Mouse (Mus musculus) midbrain, embryonic 11.5 days (tissue): ENCODE measurements around the gene Mrpl43. TPM values are rescaled to one million over a fixed set of nuclear protein-coding genes. Genes with fewer than 3 reads are reported as not detected.

Experiments
- ATAC-seq: fragments of 200-750 bp; cut with Nextera tagmentation; 2 replicates; pipeline ENCODE4 v1.8.0; 2017; ENCODE audit warnings: moderate TSS enrichment, moderate library complexity; ENCODE audit not compliant: low FRiP score
- DNase-seq: peaks from one replicate; pipeline ENCODE4 v3.0.0; 2015; ENCODE audit warnings: low spot score; ENCODE audit errors: missing footprints
- H3K27ac ChIP-seq: fragments of 300-500 bp; sonication (generic); 2 replicates; pipeline ENCODE4 v1.5.1; 2014; ENCODE audit warnings: low read depth, low read length
- H3K27me3 ChIP-seq: fragments of 300-500 bp; sonication (generic); 2 replicates; pipeline ENCODE4 v1.6.1; 2014; ENCODE audit warnings: mild to moderate bottlenecking, low read length, moderate library complexity, mixed read lengths; ENCODE audit not compliant: control insufficient read depth, insufficient read depth
- H3K36me3 ChIP-seq: fragments of 300-500 bp; sonication (generic); 2 replicates; pipeline ENCODE4 v1.6.1; 2014; ENCODE audit warnings: mild to moderate bottlenecking, low read length, moderate library complexity, mixed read lengths; ENCODE audit not compliant: control insufficient read depth, insufficient read depth
- H3K4me1 ChIP-seq: fragments of 300-500 bp; sonication (generic); 2 replicates; pipeline ENCODE4 v1.6.1; 2014; ENCODE audit warnings: low read length; ENCODE audit not compliant: control insufficient read depth, insufficient read depth
- H3K4me2 ChIP-seq: fragments of 300-500 bp; sonication (generic); 2 replicates; pipeline ENCODE4 v1.6.1; 2014; ENCODE audit warnings: mild to moderate bottlenecking, moderate library complexity
- H3K4me3 ChIP-seq: fragments of 300-500 bp; sonication (generic); 2 replicates; pipeline ENCODE4 v1.5.1; 2014; ENCODE audit warnings: low read depth, low read length
- H3K9ac ChIP-seq: fragments of 300-500 bp; sonication (generic); 2 replicates; pipeline ENCODE4 v1.6.1; 2014; ENCODE audit warnings: low read length
- H3K9me3 ChIP-seq: fragments of 300-500 bp; sonication (generic); 2 replicates; pipeline ENCODE4 v1.6.1; 2016; ENCODE audit warnings: low read length; ENCODE audit not compliant: control insufficient read depth
- WGBS: fragments of 180-500 bp; shearing (Covaris S2); extraction: QIAGEN DNeasy Blood & Tissue Kit; methylation state at CpG from one replicate; pipeline ENCODE4 v1.1.7; 2014; 5-methylcytosine and 5-hydroxymethylcytosine counted together
- polyA plus RNA-seq: library from polyadenylated mRNA; unstranded; fragments of >200 nt; fragmentation: Nextera tagmentation; extraction: Ambion mirVana; gene quantifications from 2 replicates; pipeline ENCODE4 v1.2.1, GENCODE M21; 2014

Gene Mrpl43
- polyA plus RNA-seq, 1 experiment from 2014 or later = 67.3 TPM

DNA sequence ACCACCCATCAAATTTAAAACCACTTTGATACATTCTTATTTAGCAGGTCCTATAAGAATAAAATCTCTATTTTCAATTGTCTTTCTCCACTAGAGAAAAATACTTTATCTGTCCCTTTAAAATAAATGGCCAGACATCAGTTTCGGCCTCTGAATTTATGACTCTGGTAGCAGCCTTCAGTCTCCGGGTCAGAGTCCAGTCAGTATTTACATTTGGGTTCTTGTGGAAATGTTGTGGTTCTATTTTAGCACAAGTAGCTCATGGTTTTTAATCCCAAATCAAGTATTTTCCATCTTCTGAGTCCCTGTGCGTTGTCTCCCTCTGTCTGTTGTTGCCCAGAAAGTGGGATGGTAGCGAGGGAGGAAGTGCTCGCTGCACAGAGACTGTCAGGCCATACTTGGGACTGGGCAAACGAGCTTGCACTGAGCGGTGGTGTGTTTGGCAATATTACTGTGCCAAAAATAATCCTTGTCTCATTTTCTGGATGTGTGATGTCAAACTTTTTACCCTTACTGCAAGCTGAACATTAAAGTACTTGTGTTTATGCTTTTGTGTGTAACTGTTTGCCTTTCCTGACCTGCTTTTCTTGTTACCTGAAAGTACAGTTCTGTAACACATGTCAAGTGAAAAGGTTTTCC is 23.6 kb downstream of the Mrpl43 start:
- Histone ChIP-seq H3K9ac (no peak overlapping the region), H3K27me3 (no peaks in the 10 kb centered on the region), H3K4me1 (no peaks in the 10 kb centered on the region), H3K4me2 (no peak overlapping the region), H3K36me3 (peaks cover 6% of the 10 kb centered on the region; the same call in 1 of the 2 replicates), H3K4me3 (no peak overlapping the region), H3K9me3 (no peaks in the 10 kb centered on the region), H3K27ac (no peak overlapping the region)
- WGBS = 89% methylated on average over 7 of the region's 7 CpGs
- DNase-seq (no peak), ATAC-seq (no peak)

DNA sequence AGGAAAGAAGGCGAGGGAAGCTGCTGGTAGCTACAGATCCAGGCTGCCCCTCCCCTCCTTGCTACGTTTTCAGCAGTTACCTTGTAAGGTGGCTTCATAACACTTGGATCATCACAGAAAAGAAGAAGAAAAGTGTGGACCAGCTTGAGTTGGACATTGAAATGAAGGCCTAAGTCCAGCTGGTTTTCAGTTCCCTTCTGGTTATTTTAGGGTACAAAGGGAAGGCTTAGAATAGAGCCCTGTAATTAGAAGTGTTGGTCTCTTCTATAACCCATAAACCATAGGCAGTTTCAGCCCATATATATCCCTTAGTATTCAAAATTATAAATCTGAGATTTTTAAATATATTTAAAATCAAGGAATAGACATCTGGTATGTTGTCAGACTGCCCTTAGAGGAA is 25.5 kb downstream of the Mrpl43 start:
- 90% methylated on average over 2 of the region's 2 CpGs for WGBS
- H3K27ac ChIP-seq = no peak overlapping the region
- DNase-seq (no peak), ATAC-seq (no peak)
- H3K9ac ChIP-seq = no peak overlapping the region
- no peaks in the 10 kb centered on the region for H3K27me3 ChIP-seq
- H3K4me3 ChIP-seq = no peak overlapping the region
- peaks cover 19% of the 10 kb centered on the region; the same call in 1 of the 2 replicates for H3K36me3 ChIP-seq
- H3K4me1 ChIP-seq = no peaks in the 10 kb centered on the region
- no peak overlapping the region for H3K4me2 ChIP-seq
- no peaks in the 10 kb centered on the region for H3K9me3 ChIP-seq

DNA sequence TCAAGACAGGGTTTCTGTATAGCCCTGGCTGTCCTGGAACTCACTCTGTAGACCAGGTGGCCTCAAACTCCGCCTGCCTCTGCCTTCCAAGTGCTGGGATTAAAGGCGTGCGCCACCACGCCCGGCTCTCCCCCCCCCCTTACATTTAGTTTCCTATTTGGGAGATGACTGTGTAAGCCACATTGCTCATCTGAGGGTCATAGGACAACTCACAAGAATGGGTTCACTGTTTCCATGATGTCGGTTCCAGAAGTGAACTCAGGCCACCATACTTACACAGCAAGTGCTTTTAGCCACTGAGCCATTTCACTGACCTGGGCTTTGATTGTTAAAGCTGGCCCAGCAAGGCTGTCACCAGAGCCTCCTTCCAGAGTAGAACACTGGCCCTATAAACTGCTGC is 29.1 kb downstream of the Mrpl43 start:
- H3K36me3 ChIP-seq = peaks cover 33% of the 10 kb centered on the region; the same call in 1 of the 2 replicates
- no peak overlapping the region for H3K27ac ChIP-seq

DNA sequence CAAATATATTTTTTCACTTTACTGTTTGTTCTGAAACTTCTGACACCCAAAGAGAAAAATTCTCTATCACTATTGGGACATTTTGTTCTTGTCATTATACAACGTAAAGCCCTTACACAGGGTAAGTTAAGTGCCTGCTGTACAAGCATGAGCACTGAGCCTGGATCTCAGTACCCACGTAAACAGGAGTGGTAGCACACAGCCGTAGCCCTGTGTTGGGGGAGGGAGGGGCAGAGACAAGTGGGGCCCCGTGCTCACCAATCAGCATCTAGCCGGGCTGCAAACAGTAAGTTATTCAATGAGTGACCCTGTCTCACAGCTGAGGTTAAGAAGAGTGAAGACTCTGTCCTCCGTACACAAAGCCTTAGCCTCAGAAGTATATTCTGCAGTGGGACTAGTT is 29.6 kb downstream of the Mrpl43 start:
- no peak overlapping the region for H3K4me3 ChIP-seq
- no peak overlapping the region for H3K9ac ChIP-seq
- no peaks in the 10 kb centered on the region for H3K4me1 ChIP-seq
- H3K4me2 ChIP-seq = no peak overlapping the region
- H3K27me3 ChIP-seq = no peaks in the 10 kb centered on the region
- H3K27ac ChIP-seq = no peak overlapping the region
- ATAC-seq = no peak
- DNase-seq = no peak
- peaks cover 33% of the 10 kb centered on the region; the same call in 1 of the 2 replicates for H3K36me3 ChIP-seq
- 89% methylated on average over 6 of the region's 6 CpGs for WGBS
- no peaks in the 10 kb centered on the region for H3K9me3 ChIP-seq

More for the DNA sequence above, 29.1 kb downstream of the Mrpl43 start:
- Histone ChIP-seq H3K9ac (no peak overlapping the region), H3K4me2 (no peak overlapping the region), H3K9me3 (no peaks in the 10 kb centered on the region), H3K4me1 (no peaks in the 10 kb centered on the region), H3K27me3 (no peaks in the 10 kb centered on the region), H3K4me3 (no peak overlapping the region)
- no peak for DNase-seq
- WGBS = 95% methylated on average over 6 of the region's 6 CpGs
- ATAC-seq = no peak

DNA sequence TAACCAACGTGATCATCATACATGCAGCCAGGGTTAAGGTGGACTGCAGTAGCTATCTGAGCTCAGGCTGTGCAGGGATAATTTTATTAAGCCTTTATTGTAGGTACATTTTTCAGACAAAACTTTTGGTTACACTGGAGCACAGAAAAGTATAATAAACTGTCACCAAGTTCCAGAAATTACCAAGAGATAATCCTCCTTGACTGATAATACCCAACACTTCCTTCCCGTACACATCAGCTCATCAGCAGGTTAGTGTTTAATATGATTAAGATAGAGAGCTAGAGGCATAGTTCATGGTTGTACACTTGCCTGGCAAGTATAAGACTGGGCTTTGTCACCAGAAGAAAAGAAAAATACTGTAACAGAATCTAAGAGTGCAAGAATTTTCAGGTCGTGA is 37.9 kb downstream of the Mrpl43 start:
- Histone ChIP-seq H3K4me3 (no peak overlapping the region), H3K36me3 (peaks cover 25% of the 10 kb centered on the region; the same call in 1 of the 2 replicates), H3K27ac (no peak overlapping the region), H3K9ac (no peak overlapping the region), H3K27me3 (no peaks in the 10 kb centered on the region), H3K9me3 (no peaks in the 10 kb centered on the region), H3K4me1 (no peaks in the 10 kb centered on the region), H3K4me2 (no peak overlapping the region)
- 91% methylated on average over 3 of the region's 3 CpGs for WGBS
- no peak for ATAC-seq
- no peak for DNase-seq

DNA sequence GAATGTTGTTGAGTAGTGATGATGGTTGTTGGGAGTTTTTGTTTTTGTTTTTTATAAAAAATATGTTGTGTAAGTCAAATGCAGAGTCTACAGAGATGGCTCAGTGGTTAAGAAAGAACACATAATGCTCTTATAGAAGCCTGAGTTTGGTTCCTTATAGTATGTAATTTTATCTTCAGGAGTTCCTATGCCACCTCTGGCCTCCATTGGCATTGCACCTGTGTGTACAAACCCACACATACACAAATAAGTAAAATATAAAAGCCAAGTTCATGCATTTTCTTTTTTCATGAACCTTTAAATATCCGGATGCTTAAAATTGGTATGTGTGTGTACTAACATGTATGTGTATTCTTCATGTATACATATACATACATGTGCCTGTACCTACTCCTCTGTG is 40.3 kb downstream of the Mrpl43 start:
- Histone ChIP-seq H3K9me3 (no peaks in the 10 kb centered on the region), H3K27me3 (no peaks in the 10 kb centered on the region), H3K9ac (no peak overlapping the region), H3K4me2 (no peak overlapping the region), H3K4me1 (no peaks in the 10 kb centered on the region), H3K4me3 (no peak overlapping the region), H3K27ac (no peak overlapping the region), H3K36me3 (peaks cover 24% of the 10 kb centered on the region; the same call in 1 of the 2 replicates)
- no peak for DNase-seq
- WGBS = 97% methylated on average over 1 of the region's 1 CpGs
- ATAC-seq = no peak

DNA sequence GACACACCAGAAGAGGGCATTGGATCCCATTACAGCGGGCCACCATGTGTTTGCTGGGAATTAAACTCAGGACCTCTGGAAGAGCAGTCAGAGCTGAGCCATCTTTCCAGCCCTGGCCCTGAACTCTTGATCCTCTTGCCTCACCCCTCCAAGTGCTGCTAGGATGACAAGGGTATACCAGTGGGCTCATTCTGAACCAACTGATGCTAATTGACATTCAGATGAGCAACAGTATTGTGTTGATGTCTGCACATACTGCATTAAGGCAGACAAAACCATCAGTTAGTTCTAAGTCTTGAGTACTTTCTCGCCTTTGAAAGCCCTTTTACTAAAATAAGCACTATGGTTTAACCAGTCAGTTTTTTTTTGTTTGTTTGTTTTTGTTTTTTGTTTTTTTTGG is 46.6 kb downstream of the Mrpl43 start:
- no peak overlapping the region for H3K9ac ChIP-seq
- no peak for DNase-seq
- no peak for ATAC-seq
- H3K27ac ChIP-seq = no peak overlapping the region
- H3K4me2 ChIP-seq = no peak overlapping the region
- H3K4me1 ChIP-seq = no peaks in the 10 kb centered on the region
- peaks cover 4% of the 10 kb centered on the region; the same call in 1 of the 2 replicates for H3K36me3 ChIP-seq
- no peaks in the 10 kb centered on the region for H3K27me3 ChIP-seq
- WGBS = 97% methylated on average over 2 of the region's 2 CpGs
- no peaks in the 10 kb centered on the region for H3K9me3 ChIP-seq
- no peak overlapping the region for H3K4me3 ChIP-seq

Other genes with a start within 250 kb of the Mrpl43 start
- gene Slf2, start 75.3 kb downstream of the Mrpl43 start, polyA plus RNA-seq = 38.7 and 44.3 TPM in 2 replicates
- gene Sema4g, start 17.3 kb downstream of the Mrpl43 start, polyA plus RNA-seq = 4.4 and 4.7 TPM in 2 replicates
- gene Twnk, start 779 bp downstream of the Mrpl43 start, polyA plus RNA-seq = 13.8 and 14.2 TPM in 2 replicates
- 35.7 and 44.1 TPM in 2 replicates for gene Lzts2, start 8.0 kb upstream of the Mrpl43 start, polyA plus RNA-seq
- gene Pdzd7, start 39.3 kb upstream of the Mrpl43 start, polyA plus RNA-seq = 0.17 and 0.19 TPM in 2 replicates
- 17.7 and 20.4 TPM in 2 replicates for gene Sfxn3, start 41.1 kb upstream of the Mrpl43 start, polyA plus RNA-seq
- gene Kazald1, start 68.8 kb upstream of the Mrpl43 start, polyA plus RNA-seq = 0.38 and 0.39 TPM in 2 replicates
- gene Tlx1, start 144.2 kb upstream of the Mrpl43 start, polyA plus RNA-seq = 0.27 and 0.32 TPM in 2 replicates
- gene Lbx1, start 229.4 kb upstream of the Mrpl43 start, polyA plus RNA-seq = not detected in 2 replicates